Mouse (Mus musculus) thymus, postnatal 4 days (tissue): ENCODE measurements around the gene Trim71.

Experiments
- DNase-seq: peaks from one replicate; pipeline ENCODE4 v3.0.0; 2021

The Trim71 gene

DNA sequence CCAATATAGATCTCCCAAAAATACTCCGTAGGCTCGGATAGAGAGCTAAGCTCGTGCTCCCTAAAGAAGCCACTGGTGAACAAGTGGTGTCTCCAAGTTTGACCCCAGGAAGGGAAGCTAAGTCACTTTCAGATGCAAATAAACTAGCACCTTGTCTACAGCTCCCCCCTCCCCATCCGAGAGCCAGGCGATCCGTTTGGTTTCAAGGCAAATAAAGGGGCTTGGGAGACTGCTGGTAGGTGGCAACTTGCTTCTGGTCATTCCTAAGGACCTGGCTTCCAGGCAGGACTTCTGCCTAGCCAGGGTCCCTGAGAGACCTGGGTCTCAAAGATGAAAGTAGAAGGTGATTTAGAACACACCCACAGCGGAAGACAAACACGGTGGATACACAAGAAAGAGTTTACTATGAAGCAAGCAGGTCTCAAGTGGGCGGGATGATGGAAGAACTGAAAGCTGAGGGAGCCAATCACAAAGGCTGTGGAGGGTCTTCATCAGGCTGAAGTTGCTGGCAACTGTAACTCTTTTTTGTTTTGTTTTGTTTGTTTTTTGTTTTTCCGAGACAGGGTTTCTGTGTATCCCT is 7.8 kb downstream of the Trim71 start:
- DNase-seq = no peak

DNA sequence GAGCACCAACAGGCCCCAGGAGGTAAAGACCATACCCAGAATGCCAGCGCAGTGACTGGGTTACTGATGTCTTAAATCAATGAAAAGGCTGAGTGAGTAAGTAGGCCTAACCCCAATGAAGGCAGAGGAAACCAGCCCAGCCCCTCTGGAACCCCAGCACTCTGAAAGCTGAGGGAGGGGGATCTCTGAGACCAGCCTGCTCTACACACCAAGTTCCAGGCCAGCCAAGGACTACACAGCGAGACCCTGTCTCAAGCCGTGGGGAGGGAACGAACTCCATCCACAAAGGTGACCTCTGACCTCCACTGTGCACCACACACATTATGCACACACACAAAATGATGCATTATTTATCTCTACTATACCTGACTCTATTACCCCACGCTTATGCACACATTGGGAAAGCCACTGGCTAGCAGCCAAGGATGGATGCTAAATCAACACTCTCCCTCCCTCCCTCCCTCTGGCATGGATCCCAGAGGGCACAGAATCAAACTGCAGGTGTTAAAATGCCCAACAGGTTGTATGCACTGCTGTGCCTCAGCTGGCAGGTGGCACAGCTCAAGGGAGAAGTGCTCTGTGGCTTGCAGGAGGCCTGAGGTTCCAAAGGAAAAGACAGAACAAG is 9.7 kb downstream of the Trim71 start:
- no peak for DNase-seq

- no peak for DNase-seq
Measured at GRCm38 (mm10) chr9:114553828-114554227, 10.3 kb downstream of the Trim71 start.

- no peak for DNase-seq
Measured at GRCm38 (mm10) chr9:114550033-114550432, 14.1 kb downstream of the Trim71 start.

DNA sequence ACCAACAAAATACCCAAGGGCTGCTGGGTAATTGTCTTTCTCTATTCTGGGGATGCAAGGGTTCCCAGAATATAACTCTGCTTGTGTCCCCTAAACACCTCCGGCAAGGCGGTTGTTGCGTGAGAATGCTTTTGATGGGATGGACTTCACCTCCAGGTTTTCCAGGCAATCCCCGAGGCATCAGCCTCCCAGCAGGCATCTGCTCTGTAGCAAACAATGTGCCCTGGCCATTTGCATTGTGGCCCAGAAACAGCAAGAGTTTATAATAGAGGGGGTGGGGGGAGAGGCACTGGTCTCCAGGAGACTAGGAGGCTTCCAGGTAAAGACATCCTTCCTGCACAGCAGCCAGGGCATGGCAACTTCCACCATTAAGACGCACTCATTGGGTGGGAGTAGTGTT is 15.1 kb downstream of the Trim71 start:
- no peak for DNase-seq

DNA sequence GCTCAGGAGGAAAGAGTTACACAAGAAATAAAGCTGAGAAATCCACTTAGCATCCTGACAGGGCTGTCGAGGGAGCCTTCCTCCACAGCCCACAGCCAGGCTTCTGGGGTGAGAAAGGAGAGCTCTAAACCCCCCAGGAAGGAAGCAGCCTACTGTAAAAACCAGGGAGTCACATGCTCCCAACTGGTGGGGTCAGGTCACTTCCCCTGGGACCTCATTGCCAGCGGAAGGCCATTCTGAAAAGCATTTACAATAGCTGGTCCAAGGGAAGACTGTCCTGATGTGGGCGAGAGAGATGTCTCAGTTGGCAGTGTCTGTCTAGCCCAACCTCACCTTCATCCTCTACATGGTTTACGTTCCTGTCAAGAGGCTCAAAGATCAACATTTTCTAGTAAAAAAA is 15.7 kb downstream of the Trim71 start:
- DNase-seq = no peak

GRCm38 (mm10) chr9:114547643-114548077 is 16.5 kb downstream of the Trim71 start:
- peak; percentile 45 for DNase-seq

DNA sequence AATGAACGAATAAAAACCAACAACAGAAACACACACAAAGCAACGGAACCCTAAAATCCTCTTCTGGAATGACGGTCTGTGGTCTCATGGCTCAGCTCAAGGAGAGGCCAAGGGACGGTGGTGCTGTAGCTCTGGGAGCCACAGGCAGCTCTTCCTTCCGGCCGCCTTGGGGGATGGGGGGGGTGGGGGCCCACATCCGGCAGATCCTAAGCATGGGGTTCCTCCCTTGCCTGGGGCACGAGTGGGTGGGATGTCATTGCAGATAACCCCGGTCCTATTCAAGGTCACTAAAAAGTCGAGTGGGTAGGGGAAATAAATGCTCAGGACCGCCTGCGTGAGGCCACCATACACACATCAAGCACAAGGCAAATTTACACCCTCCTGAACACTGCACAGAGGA is 17.4 kb downstream of the Trim71 start:
- peak; percentile 61 for DNase-seq

GRCm38 (mm10) chr9:114544754-114545393 is 19.3 kb downstream of the Trim71 start:
- no peak for DNase-seq

- no peak for DNase-seq
Measured at GRCm38 (mm10) chr9:114543882-114544753, 20.1 kb downstream of the Trim71 start.

- no peak for DNase-seq
Measured at GRCm38 (mm10) chr9:114541279-114541741, 22.9 kb downstream of the Trim71 start.

DNA sequence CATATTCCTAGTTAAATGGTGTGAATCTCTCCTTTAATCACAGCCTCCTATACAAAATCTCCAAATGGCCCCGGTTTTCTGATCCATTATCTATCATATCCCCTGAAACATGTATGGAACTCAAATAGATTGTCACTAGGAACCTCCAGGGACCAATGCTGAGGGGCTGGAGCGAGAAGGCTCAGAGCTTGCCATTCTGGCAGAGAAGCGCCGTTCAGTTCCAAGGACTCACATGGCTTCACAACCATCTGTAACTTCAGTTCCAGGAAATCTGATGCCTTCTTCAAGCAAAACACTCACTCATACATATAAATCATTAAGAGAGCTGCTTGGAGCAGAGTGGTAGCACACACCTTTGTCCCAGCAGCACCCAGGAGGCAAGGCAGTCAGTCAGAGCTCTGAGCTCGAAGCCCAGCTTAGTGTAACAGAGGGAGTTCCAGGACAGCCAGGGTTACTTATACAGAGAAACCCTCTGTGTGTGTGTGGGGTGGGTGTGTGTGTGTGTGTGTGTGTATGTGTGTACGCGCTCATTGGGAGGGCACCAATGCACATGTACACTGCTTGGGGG is 25.1 kb downstream of the Trim71 start:
- no peak for DNase-seq

- DNase-seq = no peak
Measured at GRCm38 (mm10) chr9:114536628-114537027, 27.5 kb downstream of the Trim71 start.

DNA sequence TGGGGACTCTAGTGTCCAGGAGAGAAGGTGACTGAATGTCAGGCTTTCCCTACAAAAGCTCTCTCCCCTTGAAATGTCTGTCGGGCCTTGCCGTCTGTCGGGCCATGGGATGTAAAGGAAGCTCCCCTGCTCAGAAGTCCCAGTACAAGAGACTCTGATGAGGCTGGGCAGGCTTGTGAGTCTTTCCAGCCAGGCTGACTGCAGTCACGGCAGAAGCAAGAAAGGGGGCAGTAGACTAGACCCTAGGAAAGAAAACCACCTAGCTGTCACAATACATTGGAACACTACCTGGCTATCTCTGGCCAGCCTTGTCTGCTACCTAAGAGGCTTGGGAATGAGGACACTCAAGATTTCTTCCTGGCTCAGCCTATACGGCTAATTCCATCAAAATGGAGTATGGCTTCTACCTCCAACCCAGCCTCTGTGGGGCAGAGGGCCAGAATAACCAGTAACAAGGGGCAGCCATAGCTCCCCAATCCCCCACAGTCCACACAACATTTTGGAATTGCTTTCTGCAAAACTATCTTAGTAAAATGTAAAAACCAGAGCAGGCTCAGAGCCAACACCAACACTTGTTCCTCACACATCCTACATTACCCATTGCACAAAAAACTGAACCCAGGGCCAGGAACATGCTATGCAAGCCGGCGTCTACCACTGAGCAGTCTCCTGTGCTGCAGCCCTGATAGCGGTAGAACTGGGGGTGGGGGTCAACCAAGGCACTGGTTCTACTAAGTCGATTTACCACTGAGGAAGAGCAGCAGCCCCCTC is 29.2 kb downstream of the Trim71 start:
- DNase-seq = no peak

DNA sequence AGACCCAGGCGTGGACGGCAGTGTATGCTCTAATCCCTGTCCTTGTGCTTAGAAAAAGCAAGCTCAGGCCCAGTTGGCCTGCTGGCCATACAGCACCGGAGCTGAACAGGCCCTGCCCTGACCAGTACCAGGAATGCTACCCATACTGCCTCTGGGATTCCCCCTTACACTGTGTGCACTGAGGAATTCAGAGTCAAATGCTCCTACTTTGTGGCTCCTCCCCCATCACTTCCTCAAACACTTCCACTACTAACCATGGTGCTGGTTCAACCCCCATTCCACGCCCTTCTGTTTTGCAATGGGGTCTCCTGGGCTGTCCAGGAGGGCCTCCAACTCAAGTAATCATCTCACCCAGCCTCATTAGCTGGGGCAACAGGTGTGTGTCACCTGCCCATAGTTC is 30.3 kb downstream of the Trim71 start:
- DNase-seq = no peak

DNA sequence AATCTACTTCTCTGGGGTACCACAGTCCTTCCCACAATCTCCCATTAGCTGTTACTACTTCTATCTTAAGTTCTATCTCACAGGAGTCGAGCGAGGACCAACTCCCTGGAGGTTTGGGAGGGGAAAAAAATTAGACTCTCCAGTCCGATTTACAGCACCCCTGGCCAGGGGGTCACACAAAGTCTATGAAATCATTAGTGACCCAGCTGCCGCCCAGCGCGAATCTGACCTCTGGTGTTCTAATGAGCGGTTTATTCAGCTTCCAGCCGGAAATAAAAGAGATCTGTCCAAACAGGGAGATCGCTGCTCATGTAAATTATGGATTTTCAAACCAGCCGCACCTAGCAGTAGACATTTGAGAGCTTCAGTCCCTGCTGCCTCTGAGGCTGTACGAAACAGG is 32.9 kb downstream of the Trim71 start:
- DNase-seq = no peak

GRCm38 (mm10) chr9:114528680-114529048 is 35.5 kb downstream of the Trim71 start:
- no peak for DNase-seq

GRCm38 (mm10) chr9:114527992-114528679 is 36.0 kb downstream of the Trim71 start:
- no peak for DNase-seq

DNA sequence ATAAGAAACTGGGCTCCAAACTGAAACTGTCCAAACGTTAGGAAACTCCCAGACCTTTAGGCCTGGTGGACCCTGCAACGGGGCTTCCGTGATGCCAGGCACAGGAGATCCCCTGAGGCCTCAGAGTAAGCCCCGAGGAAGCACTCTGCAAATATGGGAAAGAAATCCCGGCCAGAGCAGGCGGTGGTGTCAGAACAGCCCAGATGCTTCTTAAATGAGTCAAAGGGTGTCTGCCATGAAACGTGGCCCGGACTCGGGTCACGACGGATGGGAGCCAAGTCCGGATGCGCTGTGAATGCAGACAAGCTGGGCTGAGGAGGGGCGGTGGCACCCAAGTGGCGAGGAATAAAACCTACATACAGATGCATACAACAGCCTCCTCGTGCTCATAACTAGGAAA is 37.1 kb downstream of the Trim71 start:
- DNase-seq = peak; percentile 81

DNA sequence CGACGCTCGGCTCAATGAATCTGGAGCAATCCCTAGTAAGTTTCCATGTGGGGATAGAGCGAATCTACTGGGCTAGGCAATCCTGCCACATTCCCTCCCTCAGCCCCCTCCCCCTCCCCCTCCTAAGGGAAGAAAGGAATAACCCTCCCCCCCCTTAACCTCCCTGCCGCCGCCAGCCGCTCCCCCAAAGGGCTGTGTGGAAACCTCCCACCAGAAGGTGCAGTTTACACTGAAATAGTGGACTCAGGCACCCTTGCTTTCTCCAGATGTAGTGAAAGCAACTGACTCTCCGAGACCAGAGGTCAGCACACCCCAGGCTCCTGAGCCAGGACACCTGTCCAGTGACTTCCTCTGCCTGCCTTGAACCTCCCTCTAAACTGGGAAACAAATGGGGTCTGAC is 37.6 kb downstream of the Trim71 start:
- no peak for DNase-seq

GRCm38 (mm10) chr9:114525891-114526290 is 38.3 kb downstream of the Trim71 start:
- no peak for DNase-seq
